ENCODE assay signal across 15 mouse cellular contexts in genomic region chr1:57032407-57032806, GRCm38 (mm10). TPM values are rescaled to one million over a fixed set of nuclear protein-coding genes. Genes with fewer than 3 reads are reported as not detected.
"Had no signal": no experiment of that assay in that cellular context is flagged by ENCODE, and none has a peak within 500 bp of the region (broad histone marks: within the 10 kb centered on the region; RNA-seq: fewer than 3 reads in every experiment).

No protein-coding gene starts in this region.

- H3K27ac ChIP-seq: left cerebral cortex, adult 2 months; limb, embryonic 10.5 days; liver, embryonic 12.5 days; lung, embryonic 15.5 days; midbrain, embryonic 10.5 days; neural tube, embryonic 13.5 days had no signal

- H3K9ac ChIP-seq: liver, embryonic 12.5 days; lung, embryonic 15.5 days; neural tube, embryonic 13.5 days had no signal

- H3K9me3 ChIP-seq: limb, embryonic 10.5 days; liver, embryonic 12.5 days; lung, embryonic 15.5 days; midbrain, embryonic 10.5 days; neural tube, embryonic 13.5 days had no signal

- H3K4me3 ChIP-seq: left cerebral cortex, adult 2 months; limb, embryonic 10.5 days; liver, embryonic 12.5 days; lung, embryonic 15.5 days; midbrain, embryonic 10.5 days; neural tube, embryonic 13.5 days had no signal

- H3K36me3 ChIP-seq: limb, embryonic 10.5 days; liver, embryonic 12.5 days; lung, embryonic 15.5 days; midbrain, embryonic 10.5 days; neural tube, embryonic 13.5 days had no signal

- ATAC-seq: inflammation-experienced regulatory T-cells, adult 6 months; intestine, postnatal 0 days; liver, embryonic 12.5 days had no signal

- H3K27me3 ChIP-seq: liver, embryonic 12.5 days; lung, embryonic 15.5 days; neural tube, embryonic 13.5 days had no signal

- DNase-seq: kidney, postnatal 14 days; midbrain, embryonic 14.5 days; retina, postnatal 1 day; right cerebral cortex, postnatal 4 days; spleen, adult 18-20 months; thymus, adult 18-20 months; thymus, postnatal 25 days had no signal

- H3K4me2 ChIP-seq: liver, embryonic 12.5 days; lung, embryonic 15.5 days; neural tube, embryonic 13.5 days had no signal

- H3K4me1 ChIP-seq: limb, embryonic 10.5 days; liver, embryonic 12.5 days; lung, embryonic 15.5 days; midbrain, embryonic 10.5 days; neural tube, embryonic 13.5 days had no signal

RNA-seq across cellular contexts. Expression of gene Satb2, which starts 54.0 kb away (rescaled TPM):
- polyA plus RNA-seq: inflammation-experienced regulatory T-cells, adult 6 months had no signal
